Mouse (Mus musculus) thymus, adult 2 months (tissue): ENCODE results near the gene Lgalsl.

Experiments used
- CTCF ChIP-seq: fragments of 200-500 bp; IDR thresholded peaks from 2 replicates; pipeline ENCODE4 v1.5.1; 2012; ENCODE audit warnings: mild to moderate bottlenecking, control low read depth, low read length, moderate library complexity, borderline replicate concordance; ENCODE audit not compliant: control insufficient read depth, poor library complexity, insufficient read depth; ENCODE audit errors: extremely low read depth
- POLR2A ChIP-seq: fragments of 200-500 bp; IDR thresholded peaks from 2 replicates; pipeline ENCODE4 v1.6.1; 2012; ENCODE audit warnings: mild to moderate bottlenecking, low read length, control low read depth, moderate library complexity; ENCODE audit not compliant: control insufficient read depth, poor library complexity, insufficient read depth; ENCODE audit errors: extremely low read depth

DNA sequence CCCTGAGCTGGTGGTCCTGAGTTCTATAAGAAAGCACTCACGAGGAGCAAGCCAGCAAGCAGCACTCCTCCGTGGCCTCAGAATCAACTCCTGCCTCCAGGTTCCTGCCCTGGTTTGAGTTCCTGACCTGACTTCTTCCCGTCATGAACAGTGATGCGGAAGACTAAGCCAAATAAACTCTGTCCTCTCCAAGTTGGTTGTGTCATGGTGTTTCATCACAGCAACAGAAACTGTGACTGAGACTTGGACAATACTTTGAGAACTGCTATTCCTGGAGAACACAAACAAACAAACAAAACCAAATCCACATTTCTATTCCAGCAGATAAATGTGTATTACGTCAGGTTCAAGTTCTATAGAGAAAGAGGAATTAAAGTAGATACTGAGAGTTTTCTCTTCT, 31.2 kb upstream of the Lgalsl start:
- TF ChIP-seq POLR2A = no peak
- no peak for TF ChIP-seq CTCF
